Mouse (Mus musculus) heart, embryonic 11.5 days (tissue): ENCODE results near the gene Chst14. TPM values are rescaled to one million over a fixed set of nuclear protein-coding genes. Genes with fewer than 3 reads are reported as not detected.

Source experiments
- ATAC-seq: fragments of 200-750 bp; cut with Nextera tagmentation; replicated peaks from 2 replicates; pipeline ENCODE4 v1.8.0; 2017; ENCODE audit warnings: moderate library complexity; ENCODE audit not compliant: insufficient number of reproducible peaks, low FRiP score, low TSS enrichment
- H3K27ac ChIP-seq: fragments of 300-500 bp; sonication (generic); 2 replicates; pipeline ENCODE4 v1.5.1; 2014; ENCODE audit warnings: mild to moderate bottlenecking, low read depth, low read length
- H3K27me3 ChIP-seq: fragments of 300-500 bp; sonication (generic); 2 replicates; pipeline ENCODE4 v1.6.1; 2014; ENCODE audit warnings: mild to moderate bottlenecking, low read length, mixed read lengths; ENCODE audit not compliant: control insufficient read depth, insufficient read depth
- H3K36me3 ChIP-seq: fragments of 300-500 bp; sonication (generic); 2 replicates; pipeline ENCODE4 v1.6.1; 2014; ENCODE audit warnings: mild to moderate bottlenecking, low read length, moderate library complexity, mixed read lengths; ENCODE audit not compliant: control insufficient read depth, insufficient read depth
- H3K4me1 ChIP-seq: fragments of 300-500 bp; sonication (generic); 2 replicates; pipeline ENCODE4 v1.6.1; 2014; ENCODE audit warnings: low read length; ENCODE audit not compliant: control insufficient read depth, insufficient read depth
- H3K4me2 ChIP-seq: fragments of 300-500 bp; sonication (generic); 2 replicates; pipeline ENCODE4 v1.6.1; 2014; ENCODE audit warnings: mild to moderate bottlenecking, moderate library complexity
- H3K4me3 ChIP-seq: fragments of 300-500 bp; sonication (generic); 2 replicates; pipeline ENCODE4 v1.5.1; 2014; ENCODE audit warnings: low read depth, low read length
- H3K9ac ChIP-seq: fragments of 300-500 bp; sonication (generic); 2 replicates; pipeline ENCODE4 v1.6.1; 2014; ENCODE audit warnings: mild to moderate bottlenecking, low read depth, low read length, moderate library complexity
- H3K9me3 ChIP-seq: fragments of 300-500 bp; sonication (generic); replicated peaks from 2 replicates; pipeline ENCODE4 v1.6.1; 2016; ENCODE audit warnings: low read length; ENCODE audit not compliant: control insufficient read depth
- WGBS: fragments of 180-500 bp; shearing (Covaris S2); extraction: QIAGEN DNeasy Blood & Tissue Kit; methylation state at CpG from one replicate; pipeline ENCODE4 v1.1.7; 2014; ENCODE audit not compliant: insufficient replicate concordance; 5-methylcytosine and 5-hydroxymethylcytosine counted together
- polyA plus RNA-seq: library from polyadenylated mRNA; unstranded; fragments of >200 nt; fragmentation: Nextera tagmentation; extraction: Ambion mirVana; gene quantifications from 2 replicates; pipeline ENCODE4 v1.2.1, GENCODE M21; 2014

Chst14 gene
- polyA plus RNA-seq, 1 experiment from 2014 or later, result 19.6 TPM

DNA sequence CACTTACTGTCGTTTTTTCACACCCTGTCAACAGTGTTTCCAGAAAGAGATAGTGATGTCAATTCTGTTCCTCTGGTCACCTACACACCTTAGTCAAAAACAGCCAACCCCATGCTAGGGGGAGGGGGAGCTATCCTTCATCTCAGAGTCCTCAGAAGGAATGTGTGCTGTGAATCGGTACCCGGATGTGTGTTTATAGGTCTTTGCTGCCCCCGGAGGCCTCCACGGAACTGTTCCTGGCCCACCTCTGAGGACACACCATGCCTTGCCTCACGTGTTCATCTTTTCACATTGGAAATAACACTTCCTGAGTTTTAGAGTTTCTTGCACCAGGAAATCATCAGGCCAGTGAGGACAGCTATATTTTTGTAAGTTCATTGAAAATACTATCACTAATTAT, 51.8 kb downstream of the Chst14 start:
- Histone ChIP-seq H3K36me3 (no peaks in the 10 kb centered on the region), H3K4me2 (no peak overlapping the region), H3K9me3 (no peaks in the 10 kb centered on the region), H3K27ac (no peak overlapping the region), H3K4me1 (0 out of 2 replicates have a peak, but pooled peaks cover 10% of the 10 kb centered on the region), H3K9ac (no peak overlapping the region), H3K27me3 (peaks cover 23% of the 10 kb centered on the region), H3K4me3 (no peak overlapping the region)
- WGBS, result 20% methylated on average over 6 of the region's 6 CpGs
- ATAC-seq, result no peak

Other genes starting within 250 kb of the Chst14 start
- 0.66 and 0.80 TPM in 2 replicates for gene Ankrd63, start 222.5 kb upstream of the Chst14 start, polyA plus RNA-seq
- gene Plcb2, start 198.1 kb upstream of the Chst14 start, polyA plus RNA-seq, result 0.99 and 1.4 TPM in 2 replicates
- gene Inafm2, start 180.7 kb upstream of the Chst14 start, polyA plus RNA-seq, result 45.4 and 46.7 TPM in 2 replicates
- 1.0 and 1.3 TPM in 2 replicates for gene Ccdc9b, start 163.8 kb upstream of the Chst14 start, polyA plus RNA-seq
- not detected in 2 replicates for gene Phgr1, start 153.7 kb upstream of the Chst14 start, polyA plus RNA-seq
- gene Disp2, start 146.8 kb upstream of the Chst14 start, polyA plus RNA-seq, result 0.21 and 0.27 TPM in 2 replicates
- gene Knstrn, start 112.5 kb upstream of the Chst14 start, polyA plus RNA-seq, result 117 and 135 TPM in 2 replicates
- 52.5 and 63.2 TPM in 2 replicates for gene Ivd, start 64.5 kb upstream of the Chst14 start, polyA plus RNA-seq
- 0.77 and 1.1 TPM in 2 replicates for gene Bahd1, start 26.1 kb upstream of the Chst14 start, polyA plus RNA-seq
- gene Ccdc32, start 102.9 kb downstream of the Chst14 start, polyA plus RNA-seq, result 16.4 and 17.1 TPM in 2 replicates
- gene Rpusd2, start 108.3 kb downstream of the Chst14 start, polyA plus RNA-seq, result 4.0 and 4.8 TPM in 2 replicates
- 26.5 and 30.9 TPM in 2 replicates for gene Knl1, start 120.6 kb downstream of the Chst14 start, polyA plus RNA-seq
- 33.4 and 39.6 TPM in 2 replicates for gene Rad51, start 186.3 kb downstream of the Chst14 start, polyA plus RNA-seq
- gene Rmdn3, start 230.5 kb downstream of the Chst14 start, polyA plus RNA-seq, result 30.3 and 33.3 TPM in 2 replicates
- 6.4 and 7.4 TPM in 2 replicates for gene Gchfr, start 241.3 kb downstream of the Chst14 start, polyA plus RNA-seq
- 0.25 TPM in 1 of 2 replicates, not detected in the other for gene Gm14137, start 248.0 kb downstream of the Chst14 start, polyA plus RNA-seq